Mouse (Mus musculus): ENCODE measurements around the gene Vmn1r75. TPM values are rescaled to one million over a fixed set of nuclear protein-coding genes. Genes with fewer than 3 reads are reported as not detected.

The Vmn1r75 gene
- not detected in 2 replicates for polyA plus RNA-seq (2011; ENCODE audit: insufficient read length, low read depth, missing spikeins)

- Histone ChIP-seq H3K4me3 (ENCODE audit: insufficient read depth, low read length) (no peak within 1 kb of the TSS), H3K4me1 (ENCODE audit: control insufficient read depth, insufficient read depth, low read length) (no peaks in the 10 kb centered on the region)
- TF ChIP-seq POLR2A (IDR thresholded peaks at IDR 0.05; ENCODE audit: low read depth, low read length) (no peak), CTCF (IDR thresholded peaks at IDR 0.05; ENCODE audit: borderline replicate concordance, insufficient read depth, low read length) (no peak)
Measured at GRCm38 (mm10) chr7:11874330-11874729, at the start of gene Vmn1r75. TSS of gene Vmn1r75 (plus strand) at chr7:11874630.

GRCm38 (mm10) chr7:11833680-11834079 is 40.8 kb upstream of the Vmn1r75 start, which contains the start of gene Vmn1r74:
TSS of gene Vmn1r74 (plus strand) at chr7:11833980.
- TF ChIP-seq CTCF (IDR thresholded peaks at IDR 0.05; ENCODE audit: borderline replicate concordance, insufficient read depth, low read length) (no peak), POLR2A (IDR thresholded peaks at IDR 0.05; ENCODE audit: low read depth, low read length) (no peak)
- H3K4me3 ChIP-seq (ENCODE audit: insufficient read depth, low read length): no peak within 1 kb of the TSS
- no peaks in the 10 kb centered on the region for H3K4me1 ChIP-seq (ENCODE audit: control insufficient read depth, insufficient read depth, low read length)
- no peak within 1 kb of the TSS for H3K27ac ChIP-seq (ENCODE audit: insufficient read depth, low read length)

More at GRCm38 (mm10) chr7:11874330-11874729, at the start of gene Vmn1r75:
- no peak within 1 kb of the TSS for H3K27ac ChIP-seq (ENCODE audit: insufficient read depth, low read length)

Other genes with a start within 250 kb of the Vmn1r75 start
- gene Vmn1r72, start 194.5 kb upstream of the Vmn1r75 start, polyA plus RNA-seq (2011; ENCODE audit: insufficient read length, low read depth, missing spikeins): not detected in 2 replicates
- not detected in 2 replicates for gene Vmn1r73, start 144.4 kb upstream of the Vmn1r75 start, polyA plus RNA-seq (2011; ENCODE audit: insufficient read length, low read depth, missing spikeins)
- not detected in 2 replicates for gene Vmn1r74, start 40.6 kb upstream of the Vmn1r75 start, polyA plus RNA-seq (2011; ENCODE audit: insufficient read length, low read depth, missing spikeins)
- gene Vmn1r76, start 63.6 kb downstream of the Vmn1r75 start, polyA plus RNA-seq (2011; ENCODE audit: insufficient read length, low read depth, missing spikeins): not detected in 2 replicates
- gene Vmn1r77, start 162.1 kb downstream of the Vmn1r75 start, polyA plus RNA-seq (2011; ENCODE audit: insufficient read length, low read depth, missing spikeins): not detected in 2 replicates

Data from embryonic fibroblast, embryonic 13.5 days (primary cell).